Mouse (Mus musculus): ENCODE measurements around the gene Hspa14.
A peak's percentile ranks its signal among the peaks of the same experiment; 100 is the strongest.

Gene Hspa14

GRCm38 (mm10) chr2:3512552-3513454, at the start of gene Hspa14, which contains the start of the genes Gm45902 and Cdnf:
Gene Hspa14, minus strand, starts transcription at chr2:3512814.
Gene Gm45902, minus strand, starts transcription at chr2:3512790.
Gene Cdnf, plus strand, starts transcription at chr2:3513030.
- peak; percentile 98 for DNase-seq (ENCODE audit: extremely low spot score, low read depth, low spot score)

- DNase-seq (ENCODE audit: extremely low spot score, low read depth, low spot score), result peak; percentile 12
Observed at GRCm38 (mm10) chr2:3546588-3546987, 34.0 kb upstream of the Hspa14 start.

GRCm38 (mm10) chr2:3546055-3546454, 33.4 kb upstream of the Hspa14 start:
- DNase-seq (ENCODE audit: extremely low spot score, low read depth, low spot score), result no peak

- DNase-seq (ENCODE audit: extremely low spot score, low read depth, low spot score), result no peak
Observed at GRCm38 (mm10) chr2:3541307-3542079, 28.9 kb upstream of the Hspa14 start.

- no peak for DNase-seq (ENCODE audit: extremely low spot score, low read depth, low spot score)
Observed at GRCm38 (mm10) chr2:3526288-3526687, 13.7 kb upstream of the Hspa14 start.

- no peak for DNase-seq (ENCODE audit: extremely low spot score, low read depth, low spot score)
Observed at GRCm38 (mm10) chr2:3522558-3522957, 9.9 kb upstream of the Hspa14 start.

- peak; percentile 20 for DNase-seq (ENCODE audit: extremely low spot score, low read depth, low spot score)
Observed at GRCm38 (mm10) chr2:3512076-3512475, 538 bp downstream of the Hspa14 start.

- no peak for DNase-seq (ENCODE audit: extremely low spot score, low read depth, low spot score)
Observed at GRCm38 (mm10) chr2:3500886-3501285, 11.7 kb downstream of the Hspa14 start.

- DNase-seq (ENCODE audit: extremely low spot score, low read depth, low spot score), result no peak
Observed at GRCm38 (mm10) chr2:3499543-3499942, 13.1 kb downstream of the Hspa14 start.

GRCm38 (mm10) chr2:3493833-3494409, 18.7 kb downstream of the Hspa14 start:
- DNase-seq (ENCODE audit: extremely low spot score, low read depth, low spot score), result no peak

GRCm38 (mm10) chr2:3489816-3490215, 22.8 kb downstream of the Hspa14 start:
- no peak for DNase-seq (ENCODE audit: extremely low spot score, low read depth, low spot score)

- DNase-seq (ENCODE audit: extremely low spot score, low read depth, low spot score), result no peak
Observed at GRCm38 (mm10) chr2:3480239-3480638, 32.4 kb downstream of the Hspa14 start.

- no peak for DNase-seq (ENCODE audit: extremely low spot score, low read depth, low spot score)
Observed at GRCm38 (mm10) chr2:3475746-3476251, 36.8 kb downstream of the Hspa14 start.

- peak; percentile 72 for DNase-seq (ENCODE audit: extremely low spot score, low read depth, low spot score)
Observed at GRCm38 (mm10) chr2:3474861-3475283, 37.7 kb downstream of the Hspa14 start, which contains the start of gene Suv39h2. Gene Suv39h2, minus strand, starts transcription at chr2:3475031.

GRCm38 (mm10) chr2:3474361-3474805, 38.2 kb downstream of the Hspa14 start:
- peak; percentile 24 for DNase-seq (ENCODE audit: extremely low spot score, low read depth, low spot score)

- DNase-seq (ENCODE audit: extremely low spot score, low read depth, low spot score), result peak; percentile 31
Observed at GRCm38 (mm10) chr2:3473891-3474290, 38.7 kb downstream of the Hspa14 start.

GRCm38 (mm10) chr2:3456590-3456989, 56.0 kb downstream of the Hspa14 start:
- DNase-seq (ENCODE audit: extremely low spot score, low read depth, low spot score), result no peak

GRCm38 (mm10) chr2:3453096-3453495, 59.5 kb downstream of the Hspa14 start:
- no peak for DNase-seq (ENCODE audit: extremely low spot score, low read depth, low spot score)

- no peak for DNase-seq (ENCODE audit: extremely low spot score, low read depth, low spot score)
Observed at GRCm38 (mm10) chr2:3449431-3449830, 63.2 kb downstream of the Hspa14 start.

GRCm38 (mm10) chr2:3445984-3446383, 66.6 kb downstream of the Hspa14 start:
- no peak for DNase-seq (ENCODE audit: extremely low spot score, low read depth, low spot score)

- DNase-seq (ENCODE audit: extremely low spot score, low read depth, low spot score), result no peak
Observed at GRCm38 (mm10) chr2:3444206-3444605, 68.4 kb downstream of the Hspa14 start.

Data from hindlimb bud, embryonic 11.5 days (tissue).